Mouse (Mus musculus): Measurements from ENCODE around the gene Exph5.

GRCm38 (mm10) chr9:53301269-53301720 lies at the start of gene Exph5:
- no peak for TF ChIP-seq CTCF (conservative IDR thresholded peaks at IDR 0.05; ENCODE audit: insufficient read depth, insufficient read length, low read depth, low read length)
- no peak for TF ChIP-seq POLR2A (IDR thresholded peaks at IDR 0.05; ENCODE audit: low read depth, low read length)

Data from kidney, adult 2 months (tissue).